Mouse (Mus musculus): ENCODE data around the gene Xylt2. TPM values are rescaled to one million over a fixed set of nuclear protein-coding genes. Genes with fewer than 3 reads are reported as not detected.
A peak's percentile ranks its signal among the peaks of the same experiment; 100 is the strongest.

Xylt2 gene
- polyA plus RNA-seq, 2 experiments = 1.8 to 2.8 TPM

GRCm38 (mm10) chr11:94716754-94717153, 39.4 kb upstream of the Xylt2 start:
- Histone ChIP-seq H3K36me3 (replicated peaks; ENCODE audit: control insufficient read depth, insufficient read depth, low read depth) (no peaks in the 10 kb centered on the region), H3K9me3 (ENCODE audit: control insufficient read depth, low read length) (no peaks in the 10 kb centered on the region), H3K27me3 (ENCODE audit: control insufficient read depth, insufficient read depth, low read length) (no peaks in the 10 kb centered on the region), H3K9ac (replicated peaks) (no peak overlapping the region), H3K27ac (no peak overlapping the region), H3K4me3 (ENCODE audit: insufficient read depth in 1 of 2, low read depth in 2 of 2, low read length in 2 of 2) (no peak overlapping the region), H3K4me1 (replicated peaks; ENCODE audit: control insufficient read depth in 2 of 2, insufficient read depth in 2 of 2, low read length in 1 of 2) (no peaks in the 10 kb centered on the region; a peak in 1 of 4 replicates), H3K4me2 (ENCODE audit: low read depth) (0 out of 2 replicates have a peak overlapping the region, but pooled peaks have one; percentile 13)
- WGBS (ENCODE audit: insufficient replicate concordance) = 7% methylated on average over 9 of the region's 9 CpGs
- ATAC-seq (ENCODE audit: insufficient read depth) = no peak
- peak in 1 of 3 experiments; percentile 4 for DNase-seq (ENCODE audit: low read depth in 3 of 3, low spot score in 3 of 3)
- peak; percentile 52 for TF ChIP-seq CTCF (IDR thresholded peaks at IDR 0.05; ENCODE audit: low read depth)
- TF ChIP-seq EP300 (IDR thresholded peaks at IDR 0.05; ENCODE audit: low read depth) = no peak

DNA sequence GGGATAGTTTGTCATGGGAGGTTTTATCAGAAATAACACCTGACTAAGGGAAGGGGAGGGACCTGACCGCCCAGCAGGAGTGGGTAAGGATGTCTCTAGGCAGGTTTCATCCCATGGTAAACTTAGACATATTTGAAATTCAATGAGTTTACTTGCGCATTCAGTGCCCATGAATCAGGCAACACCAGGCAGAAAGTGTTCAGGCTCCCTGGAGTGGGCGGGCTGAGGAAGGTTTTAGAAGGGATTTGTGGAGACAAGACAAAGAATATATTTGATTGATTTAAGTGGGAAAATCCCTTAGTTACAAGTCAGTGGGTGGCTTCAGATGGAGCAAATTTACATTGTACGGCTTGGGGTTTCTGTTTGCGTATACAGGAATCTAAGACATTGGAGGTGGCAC, 38.3 kb upstream of the Xylt2 start:
- Histone ChIP-seq H3K9me3 (ENCODE audit: control insufficient read depth, low read length) (no peaks in the 10 kb centered on the region), H3K4me2 (ENCODE audit: low read depth) (no peak overlapping the region), H3K4me3 (ENCODE audit: insufficient read depth in 1 of 2, low read depth in 2 of 2, low read length in 2 of 2) (no peak overlapping the region), H3K36me3 (replicated peaks; ENCODE audit: control insufficient read depth, insufficient read depth, low read depth) (no peaks in the 10 kb centered on the region), H3K27ac (no peak overlapping the region), H3K27me3 (ENCODE audit: control insufficient read depth, insufficient read depth, low read length) (no peaks in the 10 kb centered on the region), H3K9ac (replicated peaks) (no peak overlapping the region), H3K4me1 (replicated peaks; ENCODE audit: control insufficient read depth in 2 of 2, insufficient read depth in 2 of 2, low read length in 1 of 2) (no peaks in the 10 kb centered on the region; a peak in 1 of 4 replicates)
- TF ChIP-seq CTCF (IDR thresholded peaks at IDR 0.05; ENCODE audit: low read depth) = no peak
- no peak for TF ChIP-seq EP300 (IDR thresholded peaks at IDR 0.05; ENCODE audit: low read depth)
- 64% methylated on average over 5 of the region's 5 CpGs for WGBS (ENCODE audit: insufficient replicate concordance)
- DNase-seq (ENCODE audit: low read depth in 3 of 3, low spot score in 3 of 3) (no peak), ATAC-seq (ENCODE audit: insufficient read depth) (no peak)

DNA sequence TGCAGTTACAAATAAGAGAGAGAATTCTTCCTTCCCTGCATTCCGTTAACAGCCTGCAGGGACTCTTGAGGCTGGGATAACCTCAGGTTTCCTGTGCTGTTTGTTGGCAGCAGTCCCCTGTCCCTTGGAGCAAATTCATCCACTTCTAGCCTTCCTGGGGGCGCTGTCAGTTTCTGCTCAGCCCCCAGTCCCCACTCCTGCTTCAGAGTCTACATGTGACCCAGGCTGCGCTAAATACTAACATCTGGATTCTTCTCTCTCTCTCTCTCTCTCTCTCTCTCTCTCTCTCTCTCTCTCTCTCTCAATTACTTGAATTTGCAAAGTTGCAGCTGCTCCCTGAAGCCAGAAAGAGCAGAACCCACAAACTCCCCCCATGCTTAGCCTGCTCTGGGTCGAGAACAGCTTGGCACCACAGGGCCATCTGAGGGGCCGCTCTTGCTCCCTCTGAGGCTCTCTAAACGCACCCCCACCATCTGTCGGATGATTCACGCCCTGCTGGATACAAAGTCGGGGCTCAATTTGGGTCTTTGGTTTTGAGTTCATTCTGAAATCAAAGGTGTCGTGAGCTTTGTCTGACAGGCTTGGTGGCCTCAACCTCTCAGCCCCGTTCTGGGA, 36.0 kb upstream of the Xylt2 start:
- Histone ChIP-seq H3K4me2 (ENCODE audit: low read depth) (no peak overlapping the region), H3K4me3 (ENCODE audit: insufficient read depth in 1 of 2, low read depth in 2 of 2, low read length in 2 of 2) (no peak overlapping the region), H3K36me3 (replicated peaks; ENCODE audit: control insufficient read depth, insufficient read depth, low read depth) (no peaks in the 10 kb centered on the region), H3K4me1 (replicated peaks; ENCODE audit: control insufficient read depth in 2 of 2, insufficient read depth in 2 of 2, low read length in 1 of 2) (no peaks in the 10 kb centered on the region; a peak in 1 of 4 replicates), H3K9me3 (ENCODE audit: control insufficient read depth, low read length) (no peaks in the 10 kb centered on the region), H3K27me3 (ENCODE audit: control insufficient read depth, insufficient read depth, low read length) (no peaks in the 10 kb centered on the region), H3K9ac (replicated peaks) (no peak overlapping the region), H3K27ac (no peak overlapping the region)
- WGBS (ENCODE audit: insufficient replicate concordance) = 31% methylated on average over 11 of the region's 11 CpGs
- ATAC-seq (ENCODE audit: insufficient read depth) (no peak), DNase-seq (ENCODE audit: low read depth in 3 of 3, low spot score in 3 of 3) (no peak)
- TF ChIP-seq EP300 (IDR thresholded peaks at IDR 0.05; ENCODE audit: low read depth) (no peak), CTCF (IDR thresholded peaks at IDR 0.05; ENCODE audit: low read depth) (no peak)

DNA sequence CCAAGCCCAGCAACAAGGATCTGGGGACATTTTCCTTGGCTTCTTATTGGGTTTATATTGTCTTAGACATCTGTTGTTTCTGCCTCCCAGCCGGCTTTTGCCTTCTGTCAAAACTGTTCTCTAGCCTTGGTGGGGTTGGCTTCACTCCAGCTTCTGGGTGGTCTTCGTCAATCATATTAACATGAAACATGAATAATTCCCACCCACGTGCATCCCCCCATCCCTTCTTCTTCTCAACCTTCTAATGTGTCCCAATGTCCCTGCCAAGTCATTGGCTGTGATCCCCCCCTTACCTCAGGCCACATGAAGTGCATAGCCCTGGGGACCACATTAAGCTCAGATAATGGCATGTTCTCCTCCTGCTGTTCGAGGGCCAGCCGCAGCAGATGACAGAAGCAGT, 27.2 kb upstream of the Xylt2 start, which contains the start of gene Gm11541:
Gene Gm11541, minus strand, starts transcription at position 28 of the 400 bp plus-strand sequence.
- TF ChIP-seq CTCF (IDR thresholded peaks at IDR 0.05; ENCODE audit: low read depth) (no peak), EP300 (IDR thresholded peaks at IDR 0.05; ENCODE audit: low read depth) (no peak)
- Histone ChIP-seq H3K27me3 (ENCODE audit: control insufficient read depth, insufficient read depth, low read length) (no peaks in the 10 kb centered on the region), H3K9ac (replicated peaks) (no peak within 1 kb of the TSS), H3K9me3 (ENCODE audit: control insufficient read depth, low read length) (no peaks in the 10 kb centered on the region), H3K36me3 (replicated peaks; ENCODE audit: control insufficient read depth, insufficient read depth, low read depth) (no peaks in the 10 kb centered on the region), H3K4me1 (replicated peaks; ENCODE audit: control insufficient read depth in 2 of 2, insufficient read depth in 2 of 2, low read length in 1 of 2) (no peaks in the 10 kb centered on the region), H3K27ac (no peak within 1 kb of the TSS), H3K4me3 (ENCODE audit: insufficient read depth in 1 of 2, low read depth in 2 of 2, low read length in 2 of 2) (no peak within 1 kb of the TSS), H3K4me2 (ENCODE audit: low read depth) (no peak within 1 kb of the TSS)
- no peak for ATAC-seq (ENCODE audit: insufficient read depth)
- WGBS (ENCODE audit: insufficient replicate concordance) = 56% methylated on average over 5 of the region's 5 CpGs
- no peak for DNase-seq (ENCODE audit: low read depth in 3 of 3, low spot score in 3 of 3)

GRCm38 (mm10) chr11:94704020-94704419, 26.7 kb upstream of the Xylt2 start:
- Histone ChIP-seq H3K9me3 (ENCODE audit: control insufficient read depth, low read length) (no peaks in the 10 kb centered on the region), H3K4me1 (replicated peaks; ENCODE audit: control insufficient read depth in 2 of 2, insufficient read depth in 2 of 2, low read length in 1 of 2) (no peaks in the 10 kb centered on the region), H3K27ac (no peak overlapping the region), H3K4me3 (ENCODE audit: insufficient read depth in 1 of 2, low read depth in 2 of 2, low read length in 2 of 2) (no peak overlapping the region), H3K4me2 (ENCODE audit: low read depth) (no peak overlapping the region), H3K9ac (replicated peaks) (no peak overlapping the region), H3K36me3 (replicated peaks; ENCODE audit: control insufficient read depth, insufficient read depth, low read depth) (no peaks in the 10 kb centered on the region), H3K27me3 (ENCODE audit: control insufficient read depth, insufficient read depth, low read length) (no peaks in the 10 kb centered on the region)
- no peak for DNase-seq (ENCODE audit: low read depth in 3 of 3, low spot score in 3 of 3)
- ATAC-seq (ENCODE audit: insufficient read depth) = no peak
- TF ChIP-seq CTCF (IDR thresholded peaks at IDR 0.05; ENCODE audit: low read depth) (peak; percentile 18; the same call in 1 of the 2 replicates), EP300 (IDR thresholded peaks at IDR 0.05; ENCODE audit: low read depth) (no peak)
- WGBS (ENCODE audit: insufficient replicate concordance) = 22% methylated on average over 7 of the region's 7 CpGs
